Mouse (Mus musculus) kidney, adult 2 months (tissue): ENCODE results near the gene Rhox3h.
"Not testable (repeated sequence)": the region's sequence is repeated elsewhere in the genome, so short reads cannot be mapped to it uniquely, and the experiment has no call there.

Experiments used
- CTCF ChIP-seq: fragments of 200-500 bp; conservative IDR thresholded peaks from 2 replicates; pipeline ENCODE4 v1.5.1; 2011; ENCODE audit warnings: low read depth, mild to moderate bottlenecking, control low read depth, low read length, moderate library complexity, mixed read lengths; ENCODE audit not compliant: insufficient read depth, insufficient read length
- POLR2A ChIP-seq: fragments of 200-500 bp; IDR thresholded peaks from one replicate; pipeline ENCODE4 v1.6.1; 2011; ENCODE audit warnings: low read depth, low read length, control low read depth

- not testable (repeated sequence) for TF ChIP-seq CTCF, POLR2A
Measured at GRCm38 (mm10) chrX:37668664-37669063, at the start of gene Rhox3h.
